19 mouse cellular contexts compared by ENCODE assay signal in the genomic region with DNA sequence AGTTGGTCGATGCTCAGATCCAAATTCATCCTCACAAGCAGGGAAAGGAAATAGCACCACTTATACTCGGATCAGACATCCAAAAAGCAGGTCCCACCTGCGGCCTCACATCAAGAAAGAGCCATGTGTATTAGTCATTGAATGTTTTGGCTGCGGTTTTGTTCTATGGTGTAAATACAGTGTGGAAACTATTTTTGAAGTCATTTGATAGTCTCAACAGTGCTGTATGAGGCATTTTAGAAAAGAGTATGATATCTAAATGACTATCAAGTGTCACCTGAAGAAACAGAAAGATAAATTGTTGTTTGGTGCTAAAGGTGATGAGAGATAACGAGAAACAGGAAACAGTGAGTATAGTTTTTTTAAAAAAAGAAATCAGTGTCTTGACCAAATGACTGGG.
DNase-seq lines count a peak whose midpoint lies in the region; ATAC-seq lines count a peak whose summit lies in the region.
"Had no signal": no experiment of that assay in that cellular context is flagged by ENCODE, and none has a peak within 500 bp of the region (broad histone marks: within the 10 kb centered on the region; RNA-seq: fewer than 3 reads in every experiment).

No protein-coding gene starts in this region.

- DNase-seq in induced T-regulatory cell, adult 2 months (ENCODE audit: low read depth) = peak; percentile 15
- DNase-seq in urinary bladder, adult 18-20 months (ENCODE audit: low spot score in 2 of 2) = no peak
- DNase-seq in embryo, embryonic 10 days (ENCODE audit: low spot score) = no peak
- DNase-seq in kidney, postnatal 10 days = no peak
- DNase-seq: adrenal gland, adult 2 months; adrenal gland, adult 8-10 months; adrenal gland, postnatal 10 days; adrenal gland, postnatal 14 days; adrenal gland, postnatal 25 days; adrenal gland, postnatal 36 days; B cell, adult 2 months; cerebellum, adult 11 months; cerebellum, adult 11-12 months; cerebellum, adult 18-20 months; cerebellum, adult 2 months had no signal

- peak; percentile 58 for ATAC-seq in CD4-positive, CD25-positive, alpha-beta regulatory T cell, adult 4 months
- ATAC-seq in inflammation-experienced regulatory T-cells, adult 6 months = peak; percentile 66
- ATAC-seq: activated CD4-positive, CD25-positive, alpha-beta regulatory T cell, adult 4 months; Patski had no signal
